Mouse (Mus musculus) intestine, postnatal 0 days (tissue): ENCODE data around the gene Sars2. TPM values are rescaled to one million over a fixed set of nuclear protein-coding genes. Genes with fewer than 3 reads are reported as not detected.

Source experiments
- ATAC-seq: fragments of 200-750 bp; cut with Nextera tagmentation; 2 replicates; pipeline ENCODE4 v1.8.0; 2017; ENCODE audit warnings: mild to moderate bottlenecking, moderate TSS enrichment, moderate library complexity
- H3K27ac ChIP-seq: fragments of 300-500 bp; sonication (generic); 2 replicates; pipeline ENCODE4 v1.5.1; 2014; ENCODE audit warnings: mild to moderate bottlenecking, low read depth, low read length, moderate library complexity
- H3K27me3 ChIP-seq: fragments of 300-500 bp; sonication (generic); replicated peaks from 2 replicates; pipeline ENCODE4 v1.6.1; 2014; ENCODE audit warnings: low read length, mixed read lengths; ENCODE audit not compliant: control insufficient read depth, insufficient read depth
- H3K36me3 ChIP-seq: fragments of 300-500 bp; sonication (generic); 2 replicates; pipeline ENCODE4 v1.6.1; 2014; ENCODE audit warnings: mild to moderate bottlenecking, moderate library complexity; ENCODE audit not compliant: control insufficient read depth, insufficient read depth
- H3K4me1 ChIP-seq: fragments of 300-500 bp; sonication (generic); replicated peaks from 2 replicates; pipeline ENCODE4 v1.6.1; 2014; ENCODE audit warnings: antibody characterized with exemption, low read length, mixed read lengths; ENCODE audit not compliant: control insufficient read depth, insufficient read depth
- H3K4me2 ChIP-seq: fragments of 300-500 bp; sonication (generic); replicated peaks from 2 replicates; pipeline ENCODE4 v1.6.1; 2014; ENCODE audit warnings: low read depth, mild to moderate bottlenecking, moderate library complexity
- H3K4me3 ChIP-seq: fragments of 300-500 bp; sonication (generic); 2 replicates; pipeline ENCODE4 v1.5.1; 2014; ENCODE audit warnings: low read depth, low read length
- H3K9ac ChIP-seq: fragments of 300-500 bp; sonication (generic); 2 replicates; pipeline ENCODE4 v1.6.1; 2014; ENCODE audit warnings: mild to moderate bottlenecking, low read depth, low read length
- H3K9me3 ChIP-seq: fragments of 300-500 bp; sonication (generic); 2 replicates; pipeline ENCODE4 v1.6.1; 2016; ENCODE audit warnings: mixed run types; ENCODE audit not compliant: control insufficient read depth
- CTCF ChIP-seq: sonication (generic); IDR thresholded peaks from 2 replicates; pipeline ENCODE4 v1.5.1; 2016; ENCODE audit warnings: low read depth, mild to moderate bottlenecking, control low read depth, antibody characterized with exemption, moderate library complexity
- WGBS: fragments of 180-500 bp; shearing (Covaris S2); extraction: QIAGEN DNeasy Blood & Tissue Kit; methylation state at CpG from one replicate; pipeline ENCODE4 v1.1.7; 2014; 5-methylcytosine and 5-hydroxymethylcytosine counted together
- polyA plus RNA-seq: library from polyadenylated mRNA; unstranded; fragments of >200 nt; fragmentation: Nextera tagmentation; extraction: Ambion mirVana; gene quantifications from 2 replicates; pipeline ENCODE4 v1.2.1, GENCODE M21; 2015

Sars2 gene
- polyA plus RNA-seq, 1 experiment from 2014 or later = 8.6 TPM

GRCm38 (mm10) chr7:28715598-28715997 is 26.2 kb upstream of the Sars2 start:
- Histone ChIP-seq H3K4me2 (no peak overlapping the region), H3K27me3 (no peaks in the 10 kb centered on the region), H3K9ac (no peak overlapping the region), H3K4me1 (no peaks in the 10 kb centered on the region), H3K9me3 (no peaks in the 10 kb centered on the region), H3K4me3 (no peak overlapping the region), H3K36me3 (no peaks in the 10 kb centered on the region), H3K27ac (no peak overlapping the region)
- TF ChIP-seq CTCF = peak; percentile 47
- 96% methylated on average over 2 of the region's 2 CpGs for WGBS
- ATAC-seq = no peak

- Histone ChIP-seq H3K4me3 (peak within 1 kb of the TSS; percentile 47), H3K9me3 (no peaks in the 10 kb centered on the region), H3K27ac (peak within 1 kb of the TSS; percentile 21; the same call in 1 of the 2 replicates), H3K4me1 (no peaks in the 10 kb centered on the region), H3K4me2 (peak within 1 kb of the TSS; percentile 84), H3K9ac (peak within 1 kb of the TSS; percentile 51), H3K27me3 (no peaks in the 10 kb centered on the region), H3K36me3 (no peaks in the 10 kb centered on the region)
- TF ChIP-seq CTCF = peak; percentile 41
- WGBS = 3% methylated on average over 36 of the region's 36 CpGs
- peak; percentile 29; the same call in 1 of the 2 replicates for ATAC-seq
These were observed 25.1 kb upstream of the Sars2 start, which contains the start of gene Fbxo17 for GRCm38 (mm10) chr7:28716590-28717281. TSS of gene Fbxo17 (plus strand) at chr7:28716804.

- H3K4me3 ChIP-seq = no peak overlapping the region
- H3K27me3 ChIP-seq = no peaks in the 10 kb centered on the region
- 78% methylated on average over 10 of the region's 10 CpGs for WGBS
- H3K4me1 ChIP-seq = no peaks in the 10 kb centered on the region
- ATAC-seq = no peak
- no peak overlapping the region for H3K9ac ChIP-seq
- H3K9me3 ChIP-seq = no peaks in the 10 kb centered on the region
- no peak overlapping the region for H3K27ac ChIP-seq
- no peak for TF ChIP-seq CTCF
- no peaks in the 10 kb centered on the region for H3K36me3 ChIP-seq
- H3K4me2 ChIP-seq = no peak overlapping the region
These were observed 24.1 kb upstream of the Sars2 start for GRCm38 (mm10) chr7:28717726-28718125.

GRCm38 (mm10) chr7:28719159-28719558 is 22.6 kb upstream of the Sars2 start:
- 37% methylated on average over 4 of the region's 4 CpGs for WGBS

GRCm38 (mm10) chr7:28719650-28720049 is 22.1 kb upstream of the Sars2 start:
- Histone ChIP-seq H3K27me3 (no peaks in the 10 kb centered on the region), H3K9ac (no peak overlapping the region), H3K4me1 (no peaks in the 10 kb centered on the region), H3K27ac (no peak overlapping the region), H3K4me3 (no peak overlapping the region), H3K4me2 (no peak overlapping the region), H3K9me3 (no peaks in the 10 kb centered on the region), H3K36me3 (no peaks in the 10 kb centered on the region)
- TF ChIP-seq CTCF = no peak
- ATAC-seq = no peak
- 86% methylated on average over 2 of the region's 2 CpGs for WGBS

More at GRCm38 (mm10) chr7:28719159-28719558, 22.6 kb upstream of the Sars2 start:
- Histone ChIP-seq H3K36me3 (no peaks in the 10 kb centered on the region), H3K4me1 (no peaks in the 10 kb centered on the region), H3K27me3 (no peaks in the 10 kb centered on the region), H3K4me2 (no peak overlapping the region), H3K9ac (no peak overlapping the region), H3K27ac (no peak overlapping the region), H3K4me3 (no peak overlapping the region), H3K9me3 (no peaks in the 10 kb centered on the region)
- TF ChIP-seq CTCF = no peak
- ATAC-seq = no peak

- Histone ChIP-seq H3K27me3 (no peaks in the 10 kb centered on the region), H3K4me2 (no peak overlapping the region), H3K9ac (no peak overlapping the region), H3K36me3 (no peaks in the 10 kb centered on the region), H3K4me3 (no peak overlapping the region), H3K9me3 (no peaks in the 10 kb centered on the region), H3K27ac (no peak overlapping the region), H3K4me1 (no peaks in the 10 kb centered on the region)
- no peak for TF ChIP-seq CTCF
- ATAC-seq = no peak
- WGBS = 84% methylated on average over 3 of the region's 3 CpGs
These were observed 20.8 kb upstream of the Sars2 start for GRCm38 (mm10) chr7:28720753-28721537.
